Mouse (Mus musculus): ENCODE measurements at regions not wholly inside any gene's neighbourhood (a gene's known extent, or its start where the extent isn't known, plus 50 kb on each side); places are given as distances from the start of the nearest gene placed in this dataset.

GRCm38 (mm10) chr7:58093523-58093922, 562.4 kb upstream of the Atp10a start:
- no peak for DNase-seq

GRCm38 (mm10) chr7:58078825-58079224, 569.0 kb upstream of the Gabra5 start:
- no peak for DNase-seq

- no peak for DNase-seq
Observed at GRCm38 (mm10) chr7:58032975-58033374, 523.1 kb upstream of the Gabra5 start.

- peak; percentile 81 for DNase-seq
Observed at GRCm38 (mm10) chr7:58032111-58032510, 522.3 kb upstream of the Gabra5 start.

- peak; percentile 85 for DNase-seq
Observed at GRCm38 (mm10) chr7:57992406-57993223, 482.8 kb upstream of the Gabra5 start.

GRCm38 (mm10) chr7:57983192-57983591, 473.3 kb upstream of the Gabra5 start:
- DNase-seq: no peak

GRCm38 (mm10) chr7:57966216-57966615, 456.4 kb upstream of the Gabra5 start:
- no peak for DNase-seq

GRCm38 (mm10) chr7:57958871-57959270, 449.0 kb upstream of the Gabra5 start:
- no peak for DNase-seq

All from layer of hippocampus, adult 9-11 months (tissue).